Mouse (Mus musculus) ES-Bruce4 (cell line): ENCODE measurements around the gene Eef1akmt1.

Experiments used
- CTCF ChIP-seq: IDR thresholded peaks from one replicate; pipeline ENCODE4 v1.8.1; 2011; ENCODE audit warnings: low read depth, low read length
- EP300 ChIP-seq: IDR thresholded peaks from 2 replicates; pipeline ENCODE4 v1.6.1; 2011; ENCODE audit warnings: low read depth, low read length; ENCODE audit not compliant: insufficient read depth
- POLR2A ChIP-seq: IDR thresholded peaks from one replicate; pipeline ENCODE4 v1.8.1; 2011; ENCODE audit warnings: low read length; ENCODE audit not compliant: insufficient read depth

GRCm38 (mm10) chr14:57515156-57515762 is 56.2 kb downstream of the Eef1akmt1 start:
- no peak for TF ChIP-seq CTCF
- TF ChIP-seq POLR2A = no peak
- TF ChIP-seq EP300 = no peak
